Mouse (Mus musculus): ENCODE data around the gene Sema4b. TPM values are rescaled to one million over a fixed set of nuclear protein-coding genes. Genes with fewer than 3 reads are reported as not detected.

Gene Sema4b
- polyA plus RNA-seq, 1 experiment from 2014 or later: 23.8 TPM

DNA sequence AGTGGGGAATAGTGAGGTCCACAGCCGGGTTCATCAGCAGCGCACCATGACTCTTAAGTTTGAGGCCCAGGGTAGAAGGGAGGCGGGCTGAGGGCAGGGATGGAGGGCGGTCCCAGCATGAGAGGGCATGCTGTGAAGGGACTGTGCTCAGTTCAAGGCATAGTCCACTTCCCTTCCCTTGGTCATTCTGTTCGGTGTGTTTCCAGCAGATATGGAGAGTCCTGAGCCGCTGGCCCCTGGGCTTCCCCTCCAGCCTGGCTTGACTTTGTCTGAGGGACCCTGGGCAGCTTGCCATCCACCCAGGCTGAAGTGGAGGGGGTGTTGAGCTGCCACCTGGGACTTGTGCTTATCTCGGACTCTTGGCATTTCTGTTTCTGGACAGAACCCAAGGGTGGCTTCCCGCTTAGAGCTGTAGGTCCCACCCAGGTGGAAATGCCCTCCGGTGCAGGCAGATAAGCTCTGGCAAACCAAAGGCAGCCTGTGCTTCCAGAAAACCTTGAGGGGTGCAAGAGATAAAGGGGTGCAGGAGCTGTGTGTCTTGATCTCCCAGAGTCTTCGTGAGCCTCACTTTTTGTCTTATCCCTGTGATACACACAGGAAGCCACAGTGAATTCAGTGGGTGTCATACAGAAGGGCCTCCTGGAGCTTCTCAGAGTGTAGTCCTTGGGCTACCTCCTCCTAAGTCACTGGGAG is 22.2 kb downstream of the Sema4b start:
- Histone ChIP-seq H3K4me2 (peak overlapping the region; percentile 22), H3K9me3 (no peaks in the 10 kb centered on the region), H3K27ac (peak overlapping the region; percentile 93), H3K36me3 (peaks cover 3% of the 10 kb centered on the region; the same call in 1 of the 2 replicates), H3K4me3 (replicated peaks) (no peak overlapping the region), H3K4me1 (peaks cover 47% of the 10 kb centered on the region), H3K27me3 (replicated peaks) (no peaks in the 10 kb centered on the region), H3K9ac (0 out of 2 replicates have a peak overlapping the region, but pooled peaks have one; percentile 4)
- 57% methylated on average over 10 of the region's 10 CpGs for WGBS
- peak; percentile 83 for ATAC-seq (ENCODE audit: insufficient read depth, low FRiP score, low read depth)

DNA sequence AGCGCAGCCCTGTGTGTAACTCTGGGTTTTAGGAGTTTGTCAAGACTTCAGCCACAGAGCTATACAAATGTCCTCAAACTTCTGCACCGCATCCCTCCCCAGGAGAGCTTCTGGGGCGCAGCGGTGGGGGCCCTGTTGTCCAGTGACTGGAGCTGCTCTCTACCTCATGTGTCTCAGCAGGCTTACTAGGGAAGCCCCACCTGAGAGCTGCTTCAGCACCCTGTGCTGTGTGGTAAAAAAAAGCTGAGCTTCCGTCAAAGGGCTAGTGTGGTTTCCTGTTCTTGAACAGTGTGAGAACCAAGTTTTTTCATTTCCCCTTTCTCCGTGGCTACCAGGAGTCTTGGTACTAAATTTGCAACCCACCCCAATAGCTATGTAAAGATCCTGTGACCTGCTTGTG is 23.0 kb downstream of the Sema4b start:
- peaks cover 3% of the 10 kb centered on the region; the same call in 1 of the 2 replicates for H3K36me3 ChIP-seq
- WGBS: 71% methylated on average over 6 of the region's 6 CpGs
- no peak overlapping the region for H3K9ac ChIP-seq
- H3K4me1 ChIP-seq: peaks cover 46% of the 10 kb centered on the region
- H3K4me3 ChIP-seq (replicated peaks): no peak overlapping the region
- H3K27me3 ChIP-seq (replicated peaks): no peaks in the 10 kb centered on the region
- ATAC-seq (ENCODE audit: insufficient read depth, low FRiP score, low read depth): no peak
- no peak overlapping the region for H3K4me2 ChIP-seq
- peak overlapping the region; percentile 93 for H3K27ac ChIP-seq
- no peaks in the 10 kb centered on the region for H3K9me3 ChIP-seq

DNA sequence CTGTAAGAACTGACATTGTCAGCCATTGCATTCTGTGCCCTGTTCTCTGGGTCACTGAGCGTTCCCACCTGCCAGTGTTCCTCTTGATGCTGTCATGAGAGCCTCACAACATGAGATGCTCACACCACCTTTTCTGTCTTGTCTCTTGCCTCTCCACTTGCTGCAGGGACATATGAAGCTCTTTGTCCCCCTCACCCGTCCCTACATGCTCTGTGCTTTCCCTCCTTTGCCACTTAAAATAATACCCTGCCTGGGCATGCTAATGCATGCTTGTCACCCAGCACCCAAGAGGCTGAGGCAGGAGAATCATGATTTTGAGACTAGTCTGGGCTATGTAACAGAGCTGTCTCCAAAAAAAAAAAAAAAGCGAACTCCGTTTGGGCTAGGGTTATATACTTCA is 24.3 kb downstream of the Sema4b start:
- WGBS: 82% methylated on average over 4 of the region's 4 CpGs
- H3K4me2 ChIP-seq: no peak overlapping the region
- no peak overlapping the region for H3K9ac ChIP-seq
- H3K4me3 ChIP-seq (replicated peaks): no peak overlapping the region
- no peaks in the 10 kb centered on the region for H3K27me3 ChIP-seq (replicated peaks)
- peaks cover 8% of the 10 kb centered on the region; the same call in 1 of the 2 replicates for H3K36me3 ChIP-seq
- ATAC-seq (ENCODE audit: insufficient read depth, low FRiP score, low read depth): no peak
- peaks cover 38% of the 10 kb centered on the region for H3K4me1 ChIP-seq
- H3K27ac ChIP-seq: no peak overlapping the region
- H3K9me3 ChIP-seq: no peaks in the 10 kb centered on the region

DNA sequence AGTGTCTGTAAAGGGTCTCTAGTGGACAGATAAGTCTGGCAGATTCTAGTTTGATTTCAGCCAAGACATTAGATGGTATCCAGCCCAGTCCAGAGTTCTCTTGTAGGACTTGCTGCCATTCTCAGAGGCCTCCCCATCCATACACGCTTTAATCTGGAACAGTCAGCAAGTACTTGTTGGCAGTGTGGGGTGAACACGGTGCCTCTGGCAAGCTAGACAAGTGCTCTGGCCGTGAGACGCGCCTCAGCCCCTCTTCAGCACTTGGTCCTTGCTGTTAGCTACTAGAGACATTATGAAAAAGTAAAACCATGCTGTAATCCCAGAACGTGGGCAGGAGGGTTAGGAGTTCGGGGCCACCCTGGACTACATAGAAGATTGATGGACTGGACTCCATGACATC is 27.0 kb downstream of the Sema4b start:
- Histone ChIP-seq H3K4me2 (no peak overlapping the region), H3K4me1 (peaks cover 13% of the 10 kb centered on the region), H3K9me3 (no peaks in the 10 kb centered on the region), H3K27me3 (replicated peaks) (no peaks in the 10 kb centered on the region), H3K9ac (no peak overlapping the region), H3K4me3 (replicated peaks) (no peak overlapping the region), H3K27ac (no peak overlapping the region), H3K36me3 (peaks cover 23% of the 10 kb centered on the region)
- no peak for ATAC-seq (ENCODE audit: insufficient read depth, low FRiP score, low read depth)
- 90% methylated on average over 7 of the region's 7 CpGs for WGBS

DNA sequence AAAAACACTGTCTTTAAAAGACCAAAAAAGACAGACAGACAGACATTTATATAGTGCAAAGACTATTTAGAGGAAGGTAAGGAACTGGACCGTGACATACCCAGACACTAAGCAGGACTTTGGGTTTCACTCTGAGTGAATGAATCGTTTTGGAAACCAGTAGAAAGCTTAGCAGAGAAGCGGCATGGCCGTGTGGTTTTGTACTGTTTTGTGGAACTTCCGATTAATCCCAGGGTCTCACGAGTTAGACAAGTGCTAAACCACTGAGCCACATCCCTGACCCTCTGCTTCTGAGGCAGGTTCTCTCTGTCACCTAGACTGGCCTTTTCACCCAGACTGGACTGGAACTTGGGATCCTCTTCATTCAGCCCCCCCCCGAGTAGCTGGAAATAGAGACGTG is 27.8 kb downstream of the Sema4b start:
- H3K27me3 ChIP-seq (replicated peaks): no peaks in the 10 kb centered on the region
- H3K36me3 ChIP-seq: peaks cover 31% of the 10 kb centered on the region
- no peak overlapping the region for H3K27ac ChIP-seq
- no peak overlapping the region for H3K4me2 ChIP-seq
- peaks cover 5% of the 10 kb centered on the region; the same call in 1 of the 2 replicates for H3K4me1 ChIP-seq
- no peaks in the 10 kb centered on the region for H3K9me3 ChIP-seq
- no peak overlapping the region for H3K9ac ChIP-seq
- WGBS: 86% methylated on average over 8 of the region's 8 CpGs
- H3K4me3 ChIP-seq (replicated peaks): no peak overlapping the region
- no peak for ATAC-seq (ENCODE audit: insufficient read depth, low FRiP score, low read depth)

DNA sequence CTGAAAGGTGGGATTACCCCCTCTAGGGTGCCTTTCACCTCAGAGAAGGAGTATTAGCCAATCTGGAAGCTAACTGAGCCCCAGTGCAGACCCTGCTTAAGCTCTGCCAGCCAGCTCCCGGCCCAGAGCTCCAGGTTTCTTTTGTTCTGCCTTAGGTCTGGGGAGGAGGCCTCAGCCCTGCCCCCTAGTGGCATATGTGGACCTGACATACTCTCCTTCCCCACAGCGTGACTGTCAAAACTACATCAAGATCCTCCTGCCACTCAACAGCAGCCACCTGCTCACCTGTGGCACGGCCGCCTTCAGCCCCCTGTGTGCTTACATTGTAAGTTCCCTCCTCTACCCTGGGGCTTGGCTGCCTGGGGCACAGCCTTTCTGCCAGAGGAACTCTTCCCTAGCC is 28.8 kb downstream of the Sema4b start:
- 25% methylated on average over 4 of the region's 4 CpGs for WGBS
- Histone ChIP-seq H3K4me3 (replicated peaks) (no peak overlapping the region), H3K9me3 (no peaks in the 10 kb centered on the region), H3K4me1 (0 out of 2 replicates have a peak, but pooled peaks cover 2% of the 10 kb centered on the region), H3K27me3 (replicated peaks) (no peaks in the 10 kb centered on the region), H3K4me2 (no peak overlapping the region), H3K27ac (peak overlapping the region; percentile 13; the same call in 1 of the 2 replicates), H3K9ac (no peak overlapping the region), H3K36me3 (peaks cover 40% of the 10 kb centered on the region)
- ATAC-seq (ENCODE audit: insufficient read depth, low FRiP score, low read depth): peak; percentile 66

DNA sequence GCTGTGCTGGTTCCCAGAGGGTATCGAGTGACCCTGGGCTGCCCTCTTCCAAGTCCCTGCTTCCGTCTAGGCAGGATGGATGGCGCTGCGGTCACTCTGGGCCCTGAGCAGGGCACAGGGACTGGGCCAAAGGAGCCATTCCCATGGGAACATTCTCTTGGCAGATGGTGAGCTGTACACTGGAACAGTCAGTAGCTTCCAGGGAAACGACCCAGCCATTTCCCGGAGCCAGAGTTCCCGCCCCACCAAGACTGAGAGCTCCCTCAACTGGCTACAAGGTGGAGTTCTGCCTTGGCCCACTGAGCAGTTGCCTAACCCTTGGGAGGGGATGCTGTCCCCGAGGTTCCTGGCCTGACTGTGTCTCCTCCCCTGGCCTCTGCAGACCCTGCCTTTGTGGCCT is 29.9 kb downstream of the Sema4b start:
- H3K4me1 ChIP-seq: 0 out of 2 replicates have a peak, but pooled peaks cover 2% of the 10 kb centered on the region
- ATAC-seq (ENCODE audit: insufficient read depth, low FRiP score, low read depth): no peak
- no peaks in the 10 kb centered on the region for H3K27me3 ChIP-seq (replicated peaks)
- peaks cover 51% of the 10 kb centered on the region for H3K36me3 ChIP-seq
- no peak overlapping the region for H3K27ac ChIP-seq
- 79% methylated on average over 8 of the region's 8 CpGs for WGBS
- no peak overlapping the region for H3K4me2 ChIP-seq
- H3K4me3 ChIP-seq (replicated peaks): no peak overlapping the region
- H3K9me3 ChIP-seq: no peaks in the 10 kb centered on the region
- H3K9ac ChIP-seq: no peak overlapping the region

DNA sequence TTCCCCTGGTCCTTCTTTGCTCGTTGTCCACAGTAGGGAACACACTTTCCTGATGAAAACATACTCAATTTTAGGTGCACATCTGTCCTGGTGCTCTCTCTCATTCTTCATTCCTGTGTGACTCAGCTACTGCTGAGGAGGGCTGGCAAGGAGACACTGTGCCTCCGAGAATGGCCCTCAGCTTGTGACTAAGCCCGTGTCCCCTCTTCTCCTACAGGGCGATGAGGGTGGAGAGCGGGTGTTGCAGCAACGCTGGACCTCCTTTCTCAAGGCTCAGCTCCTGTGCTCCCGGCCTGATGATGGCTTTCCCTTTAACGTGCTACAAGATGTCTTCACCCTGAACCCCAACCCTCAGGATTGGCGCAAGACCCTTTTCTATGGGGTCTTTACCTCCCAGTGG is 32.0 kb downstream of the Sema4b start:
- ATAC-seq (ENCODE audit: insufficient read depth, low FRiP score, low read depth): no peak
- Histone ChIP-seq H3K4me1 (0 out of 2 replicates have a peak, but pooled peaks cover 2% of the 10 kb centered on the region), H3K36me3 (peaks cover 58% of the 10 kb centered on the region), H3K9ac (no peak overlapping the region), H3K9me3 (no peaks in the 10 kb centered on the region), H3K27me3 (replicated peaks) (no peaks in the 10 kb centered on the region), H3K4me2 (no peak overlapping the region), H3K27ac (no peak overlapping the region), H3K4me3 (replicated peaks) (no peak overlapping the region)
- 93% methylated on average over 9 of the region's 9 CpGs for WGBS

DNA sequence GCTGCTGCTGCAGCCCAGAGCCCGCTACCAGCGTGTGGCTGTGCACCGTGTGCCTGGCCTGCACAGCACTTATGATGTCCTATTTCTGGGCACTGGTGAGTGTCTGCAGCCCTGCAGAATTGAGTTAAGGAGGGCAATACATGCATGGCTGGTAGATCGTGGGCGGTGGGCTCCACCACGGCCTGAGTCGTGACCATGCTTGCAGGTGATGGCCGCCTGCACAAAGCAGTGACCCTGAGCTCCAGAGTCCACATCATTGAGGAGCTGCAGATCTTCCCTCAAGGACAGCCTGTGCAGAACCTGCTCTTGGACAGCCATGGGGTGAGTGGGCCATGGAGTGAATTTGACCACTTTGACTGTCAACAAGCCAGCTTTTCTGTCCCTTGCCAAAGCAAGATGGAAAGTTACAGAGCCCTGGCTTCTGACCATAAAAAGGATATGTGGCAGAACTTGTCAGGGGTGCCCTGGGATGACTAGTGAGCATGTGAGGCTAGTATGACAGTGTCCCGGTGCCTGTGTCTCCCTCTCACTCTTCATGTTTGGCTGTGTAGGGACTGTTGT is 33.7 kb downstream of the Sema4b start:
- H3K4me1 ChIP-seq: no peaks in the 10 kb centered on the region
- H3K27me3 ChIP-seq (replicated peaks): no peaks in the 10 kb centered on the region
- H3K36me3 ChIP-seq: peaks cover 75% of the 10 kb centered on the region
- H3K9ac ChIP-seq: no peak overlapping the region
- no peaks in the 10 kb centered on the region for H3K9me3 ChIP-seq
- H3K4me3 ChIP-seq (replicated peaks): no peak overlapping the region
- no peak overlapping the region for H3K4me2 ChIP-seq
- WGBS: 93% methylated on average over 9 of the region's 9 CpGs
- H3K27ac ChIP-seq: no peak overlapping the region
- ATAC-seq (ENCODE audit: insufficient read depth, low FRiP score, low read depth): no peak

DNA sequence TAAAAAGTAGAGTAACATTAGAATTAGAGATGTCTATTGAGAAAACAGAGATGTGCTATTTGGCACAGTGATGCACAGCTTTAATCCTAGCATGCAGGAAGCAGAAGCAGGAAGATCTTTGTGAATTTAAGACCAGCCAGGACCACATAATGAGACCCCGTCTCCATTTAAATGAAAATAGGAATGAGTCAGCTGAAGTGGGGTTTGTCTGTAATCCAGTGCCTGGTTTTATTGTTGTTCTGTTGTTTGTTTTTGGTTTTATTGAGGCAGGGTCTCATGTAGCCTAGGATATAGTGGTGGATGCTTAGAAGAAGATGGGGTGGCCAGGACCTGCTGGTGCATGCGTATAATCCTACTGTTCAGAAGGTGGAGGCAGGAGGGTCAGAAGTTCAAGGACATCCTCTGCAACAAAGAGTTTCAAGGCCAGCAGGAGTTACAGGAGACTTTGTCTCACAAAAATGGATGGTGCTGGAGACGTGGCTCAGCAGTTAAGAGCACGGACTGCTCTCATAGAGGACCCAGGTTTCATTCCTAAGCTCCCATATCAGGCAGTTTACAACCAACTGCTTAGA is 34.6 kb downstream of the Sema4b start:
- Histone ChIP-seq H3K27ac (no peak overlapping the region), H3K9me3 (no peaks in the 10 kb centered on the region), H3K4me1 (no peaks in the 10 kb centered on the region), H3K4me2 (no peak overlapping the region), H3K9ac (no peak overlapping the region), H3K36me3 (peaks cover 68% of the 10 kb centered on the region), H3K4me3 (replicated peaks) (no peak overlapping the region), H3K27me3 (replicated peaks) (no peaks in the 10 kb centered on the region)
- no peak for ATAC-seq (ENCODE audit: insufficient read depth, low FRiP score, low read depth)
- WGBS: 82% methylated on average over 4 of the region's 4 CpGs

DNA sequence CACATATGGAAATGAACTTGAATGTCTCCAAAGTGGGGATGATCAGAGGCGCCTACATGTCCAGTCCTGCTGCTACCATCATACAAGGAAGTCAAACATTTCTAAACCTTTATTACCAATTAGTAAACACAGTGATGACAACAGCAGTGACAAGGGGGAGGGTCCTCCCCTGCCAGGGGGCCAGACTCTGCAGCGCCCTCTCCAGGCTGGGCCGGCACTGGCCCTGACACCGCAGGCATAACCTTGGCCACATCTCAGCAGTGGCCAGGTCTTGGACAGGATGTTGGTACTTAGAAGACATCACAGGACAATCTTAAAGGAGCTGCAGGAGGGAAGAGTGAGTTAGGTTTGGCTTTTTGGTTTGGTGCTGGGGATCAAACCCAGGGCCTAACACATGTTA is 40.4 kb downstream of the Sema4b start:
- no peaks in the 10 kb centered on the region for H3K9me3 ChIP-seq
- no peak overlapping the region for H3K27ac ChIP-seq
- H3K36me3 ChIP-seq: peaks cover 33% of the 10 kb centered on the region
- no peak overlapping the region for H3K9ac ChIP-seq
- peaks cover 10% of the 10 kb centered on the region; the same call in 1 of the 2 replicates for H3K4me1 ChIP-seq
- no peaks in the 10 kb centered on the region for H3K27me3 ChIP-seq (replicated peaks)
- ATAC-seq (ENCODE audit: insufficient read depth, low FRiP score, low read depth): no peak
- 92% methylated on average over 4 of the region's 4 CpGs for WGBS
- H3K4me3 ChIP-seq (replicated peaks): no peak overlapping the region
- no peak overlapping the region for H3K4me2 ChIP-seq

DNA sequence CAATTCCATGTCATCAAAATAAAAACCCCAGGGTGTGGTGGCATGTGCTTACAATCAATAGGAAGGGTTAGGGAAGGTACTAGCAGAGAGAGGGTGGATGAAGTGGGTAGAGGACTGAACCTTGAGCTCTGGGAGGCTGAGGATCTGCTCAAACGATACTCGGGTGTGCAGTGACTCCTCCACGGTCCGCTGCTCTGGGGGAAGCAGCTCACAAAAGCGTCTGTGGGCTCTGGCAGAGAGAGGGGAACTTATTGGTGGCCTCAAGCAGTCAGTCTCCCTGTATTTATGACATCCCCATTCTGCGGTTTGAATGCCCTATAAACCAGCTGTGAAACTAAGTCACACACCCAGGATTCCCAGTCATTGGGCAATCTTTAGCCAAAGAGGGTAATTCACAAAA is 43.6 kb downstream of the Sema4b start:
- H3K9ac ChIP-seq: no peak overlapping the region
- no peak overlapping the region for H3K4me3 ChIP-seq (replicated peaks)
- 66% methylated on average over 6 of the region's 6 CpGs for WGBS
- H3K36me3 ChIP-seq: peaks cover 13% of the 10 kb centered on the region; the same call in 1 of the 2 replicates
- no peak for ATAC-seq (ENCODE audit: insufficient read depth, low FRiP score, low read depth)
- H3K27me3 ChIP-seq (replicated peaks): no peaks in the 10 kb centered on the region
- H3K4me2 ChIP-seq: no peak overlapping the region
- H3K4me1 ChIP-seq: peaks cover 16% of the 10 kb centered on the region
- no peak overlapping the region for H3K27ac ChIP-seq
- H3K9me3 ChIP-seq: no peaks in the 10 kb centered on the region
